Mouse (Mus musculus): ENCODE measurements around the gene Thada. TPM values are rescaled to one million over a fixed set of nuclear protein-coding genes. Genes with fewer than 3 reads are reported as not detected.
"Not testable (repeated sequence)": the region's sequence is repeated elsewhere in the genome, so short reads cannot be mapped to it uniquely, and the experiment has no call there.

Gene Thada
- total RNA-seq, 4 experiments from 2014 or later = 8.1 to 8.9 (median 8.6) TPM

DNA sequence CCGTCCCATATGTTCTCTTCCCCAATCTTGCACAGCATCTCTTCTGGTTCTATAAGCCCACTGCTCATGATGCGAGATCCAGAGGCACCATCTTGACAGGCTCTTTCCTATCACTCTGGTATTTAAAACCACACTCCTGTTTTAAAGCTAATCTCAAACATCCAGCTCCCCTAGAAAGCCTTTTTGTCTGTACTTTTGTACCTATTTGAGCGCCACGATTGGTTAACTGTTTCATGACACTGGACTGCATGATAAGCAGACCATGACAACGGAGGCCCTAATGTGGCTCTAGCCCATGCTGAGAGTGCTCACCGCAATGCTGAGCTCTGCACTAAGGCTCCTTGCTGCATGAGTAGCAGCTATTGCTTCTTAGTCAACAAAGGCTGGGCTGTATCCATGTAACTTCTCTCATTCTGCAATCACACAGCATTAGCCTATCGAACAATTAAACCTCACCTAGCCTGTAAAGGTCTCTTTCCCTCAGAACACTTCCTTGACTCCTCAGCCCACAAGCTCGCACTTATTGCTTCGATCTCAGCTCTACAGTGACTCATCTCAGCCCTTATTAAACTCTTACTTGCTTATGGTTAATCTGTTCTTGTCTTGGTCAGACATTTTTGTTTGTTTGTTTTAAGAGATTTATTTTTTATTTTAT, 203.6 kb downstream of the Thada start:
- DNase-seq (ENCODE audit: low spot score) = no peak

- DNase-seq (ENCODE audit: low spot score) = no peak
Measured at GRCm38 (mm10) chr17:84261010-84261409, 205.0 kb downstream of the Thada start.

DNA sequence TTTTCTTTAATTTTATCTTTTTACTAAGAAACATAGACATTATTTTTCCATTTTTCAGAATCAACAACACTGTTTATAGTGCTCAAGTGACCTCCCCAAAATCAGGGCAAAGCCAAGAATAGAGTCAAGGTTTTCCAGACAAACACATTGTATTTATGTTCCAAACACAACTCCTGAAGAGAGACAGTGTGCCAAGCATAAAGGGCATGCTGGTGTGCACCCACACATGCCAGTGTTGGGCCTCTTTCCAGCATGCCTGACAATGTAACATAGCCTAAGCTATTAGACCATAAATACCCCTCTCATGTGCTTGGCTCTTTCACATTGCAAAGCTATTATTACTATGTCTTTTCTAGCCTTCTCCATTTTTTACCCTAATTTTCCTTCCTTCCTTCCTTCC, 205.8 kb downstream of the Thada start:
- no peak for DNase-seq (ENCODE audit: low spot score)

- DNase-seq (ENCODE audit: low spot score) = no peak
Measured at GRCm38 (mm10) chr17:84258638-84259261, 207.3 kb downstream of the Thada start.

GRCm38 (mm10) chr17:84257927-84258532, 208.0 kb downstream of the Thada start:
- DNase-seq (ENCODE audit: low spot score) = no peak

GRCm38 (mm10) chr17:84256278-84256819, 209.7 kb downstream of the Thada start:
- DNase-seq (ENCODE audit: low spot score) = no peak

DNA sequence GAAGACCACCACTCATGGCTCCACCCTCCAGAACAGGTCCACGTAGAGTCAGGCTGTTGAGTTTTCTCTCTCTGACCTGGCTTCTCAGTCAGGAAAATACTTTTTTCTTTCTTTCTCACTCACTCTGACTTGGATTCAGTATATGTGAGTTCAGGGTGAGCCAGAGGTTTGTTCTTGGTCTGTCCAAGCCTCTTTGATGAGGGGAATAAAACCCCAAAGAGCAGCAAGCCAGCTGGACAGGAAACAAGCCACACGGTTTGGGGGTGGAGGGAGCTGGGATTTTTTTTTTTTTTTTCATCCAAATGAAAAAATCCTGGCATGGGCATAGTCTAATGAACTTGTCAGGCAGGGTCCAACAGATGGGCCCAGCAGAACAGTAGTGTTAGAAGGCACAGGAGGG, 210.2 kb downstream of the Thada start:
- DNase-seq (ENCODE audit: low spot score) = no peak

DNA sequence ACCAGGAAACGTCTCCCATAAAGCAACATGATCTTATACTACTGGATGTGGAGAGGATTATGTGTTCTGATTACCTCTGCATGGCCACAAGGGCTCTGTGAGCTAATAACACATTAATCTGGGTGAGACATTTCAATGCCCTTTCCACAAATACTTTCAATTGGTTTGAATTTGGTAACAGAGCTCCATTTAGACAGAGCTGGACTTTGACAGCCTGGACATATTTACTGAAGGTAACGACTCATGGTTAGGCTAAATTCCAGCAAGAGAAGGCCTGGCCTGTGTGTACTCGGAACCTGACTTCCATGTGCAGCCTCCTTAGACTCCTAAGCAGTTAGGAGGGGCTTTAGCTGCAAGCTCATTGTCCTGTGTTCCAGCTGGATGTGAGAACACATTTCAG, 214.6 kb downstream of the Thada start:
- no peak for DNase-seq (ENCODE audit: low spot score)

DNA sequence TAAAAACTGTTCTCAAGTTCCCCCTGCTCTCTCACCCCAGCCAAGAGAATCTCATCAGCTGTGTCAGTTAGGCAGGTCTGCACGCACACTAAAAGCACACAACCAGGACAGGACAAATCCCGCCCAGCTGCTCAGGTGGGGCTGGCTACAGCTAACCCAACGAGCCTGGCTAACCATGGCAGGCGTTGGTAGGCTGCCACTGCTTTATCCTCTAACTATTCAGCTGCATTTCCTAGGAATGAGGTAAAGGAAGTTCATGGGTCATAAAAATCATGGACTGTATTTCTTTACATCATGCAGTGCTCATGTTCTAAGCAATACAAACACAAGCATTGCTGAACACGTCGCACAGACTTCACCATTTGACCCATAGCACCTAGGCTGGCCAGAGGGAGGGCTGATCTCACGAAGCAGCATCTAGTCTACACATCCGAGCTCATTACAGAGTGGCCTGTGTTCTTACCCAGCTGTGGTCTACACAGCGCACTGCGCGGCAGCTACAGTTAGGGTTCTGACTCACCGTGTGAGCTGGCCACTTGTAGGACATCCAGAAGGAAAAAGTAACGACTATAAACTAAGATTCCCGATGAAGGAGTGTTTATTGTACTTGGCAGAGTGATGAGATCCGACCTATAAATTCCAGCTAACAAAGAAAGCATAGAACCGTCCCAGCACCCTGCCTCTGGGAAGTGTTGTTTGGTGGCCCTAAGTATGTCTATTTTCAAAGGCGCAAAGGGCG, 221.7 kb downstream of the Thada start:
- no peak for DNase-seq (ENCODE audit: low spot score)

DNA sequence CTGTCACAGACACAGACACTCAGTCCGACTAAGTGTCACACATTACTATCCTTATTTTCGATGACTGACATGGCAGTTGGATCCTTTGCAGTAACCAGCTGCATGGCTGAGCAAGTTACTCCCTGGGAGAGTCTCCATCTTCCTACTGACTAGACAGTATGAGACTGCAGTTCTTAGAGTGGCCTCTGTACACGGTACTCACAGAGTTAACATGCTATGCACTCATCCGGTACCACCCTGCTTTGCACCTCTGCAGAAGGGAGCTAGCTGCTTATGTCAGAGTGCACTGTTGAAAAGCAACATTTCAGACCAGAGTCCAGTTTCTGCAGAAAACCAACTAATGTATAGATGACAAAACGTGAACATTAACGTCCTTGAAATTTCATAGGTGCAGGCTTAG, 222.2 kb downstream of the Thada start:
- DNase-seq (ENCODE audit: low spot score) = no peak

DNA sequence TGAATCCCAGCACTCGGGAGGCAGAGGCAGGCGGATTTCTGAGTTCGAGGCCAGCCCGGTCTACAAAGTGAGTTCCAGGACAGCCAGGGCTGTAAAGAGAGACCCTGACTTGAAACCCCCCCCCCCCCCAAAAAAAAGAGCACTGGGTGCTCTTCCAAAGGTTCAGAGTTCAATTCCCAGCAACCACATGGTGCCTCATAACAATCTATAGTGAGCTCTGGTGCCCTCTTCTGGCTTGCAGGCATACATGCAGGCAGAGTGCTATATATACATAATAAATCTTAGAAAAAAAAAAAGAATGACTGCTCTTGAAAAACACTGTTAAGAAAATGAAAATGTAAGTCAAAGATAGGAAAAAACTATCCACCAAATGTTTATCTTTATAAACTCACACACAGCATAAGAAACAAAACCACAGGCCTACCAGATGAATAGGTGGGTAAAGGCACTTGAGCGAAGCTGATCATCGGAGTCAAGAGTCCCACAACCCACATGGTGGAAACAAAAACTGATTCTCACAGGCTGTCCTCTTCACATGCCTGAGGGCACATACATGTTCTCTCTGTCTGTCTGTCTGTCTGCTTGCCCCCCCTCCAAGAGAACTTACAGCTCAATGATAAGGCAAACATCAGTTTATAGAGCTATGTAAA, 224.6 kb downstream of the Thada start:
- no peak for DNase-seq (ENCODE audit: low spot score)

DNA sequence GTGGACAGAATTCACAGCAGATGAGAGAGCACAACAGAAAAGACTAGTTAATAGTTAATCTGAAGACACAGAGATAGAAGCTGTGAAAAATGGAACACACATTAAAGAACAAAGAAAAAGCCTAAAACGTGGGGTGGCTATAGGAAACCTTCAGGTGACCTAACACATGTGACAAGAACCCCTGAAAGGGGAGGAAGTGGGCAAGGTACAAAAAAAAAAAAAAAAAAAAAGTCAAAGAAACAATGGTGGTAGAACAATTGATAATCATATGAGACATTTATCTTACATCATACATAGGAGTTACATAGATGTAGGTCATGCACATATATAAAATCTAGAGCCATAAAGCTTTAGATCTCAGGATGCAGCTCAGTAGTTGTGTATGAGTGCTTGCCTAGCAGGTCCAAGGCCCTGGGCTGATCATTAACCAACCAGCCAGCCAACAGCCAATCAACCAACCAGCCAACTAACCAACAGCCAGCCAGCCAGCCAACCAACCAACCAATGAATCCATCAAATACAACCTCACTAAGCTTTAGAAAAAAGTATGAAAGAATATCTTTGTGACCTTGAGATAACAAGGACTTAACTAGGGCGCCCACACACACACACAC, 226.2 kb downstream of the Thada start:
- DNase-seq (ENCODE audit: low spot score) = no peak

DNA sequence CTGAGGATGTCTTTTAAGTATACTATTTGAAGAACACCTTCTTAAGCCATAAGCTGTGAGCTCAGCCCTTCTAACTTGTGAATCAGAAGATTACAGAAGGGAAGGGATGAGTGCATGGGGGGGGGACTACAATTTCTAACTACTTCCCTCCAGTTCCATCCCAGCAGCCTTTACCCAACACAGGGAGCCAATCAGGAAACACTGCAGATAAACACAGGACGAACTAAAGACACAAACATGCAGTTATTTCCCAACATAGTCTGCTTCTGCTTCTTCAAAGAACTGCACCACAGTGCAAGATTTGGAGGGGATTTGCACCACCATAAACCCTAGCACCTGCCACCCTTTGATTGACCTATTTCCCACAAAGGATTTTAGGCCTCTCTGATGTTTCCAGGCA, 227.8 kb downstream of the Thada start:
- no peak for DNase-seq (ENCODE audit: low spot score)

- peak; percentile 57 for DNase-seq (ENCODE audit: low spot score)
Measured at GRCm38 (mm10) chr17:84236781-84237557, 229.0 kb downstream of the Thada start.

- peak; percentile 20 for DNase-seq (ENCODE audit: low spot score)
Measured at GRCm38 (mm10) chr17:84235399-84235928, 230.5 kb downstream of the Thada start.

DNA sequence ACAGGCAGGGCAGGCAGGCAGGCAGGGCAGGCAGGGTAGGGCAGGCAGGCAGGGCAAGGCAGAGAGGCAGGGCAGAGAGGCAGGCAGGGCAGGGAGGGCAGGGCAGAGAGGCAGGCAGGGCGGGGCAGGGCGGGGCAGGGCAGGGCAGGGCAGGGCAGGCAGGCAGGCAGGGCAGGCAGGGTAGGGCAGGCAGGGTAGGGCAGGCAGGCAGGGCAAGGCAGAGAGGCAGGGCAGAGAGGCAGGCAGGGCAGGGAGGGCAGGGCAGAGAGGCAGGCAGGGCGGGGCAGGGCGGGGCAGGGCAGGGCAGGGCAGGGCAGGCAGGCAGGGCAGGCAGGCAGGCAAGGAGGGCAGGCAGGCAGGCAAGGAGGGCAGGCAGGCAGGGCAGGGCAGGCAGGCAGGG, 231.2 kb downstream of the Thada start:
- not testable (repeated sequence) for DNase-seq (ENCODE audit: low spot score)

DNA sequence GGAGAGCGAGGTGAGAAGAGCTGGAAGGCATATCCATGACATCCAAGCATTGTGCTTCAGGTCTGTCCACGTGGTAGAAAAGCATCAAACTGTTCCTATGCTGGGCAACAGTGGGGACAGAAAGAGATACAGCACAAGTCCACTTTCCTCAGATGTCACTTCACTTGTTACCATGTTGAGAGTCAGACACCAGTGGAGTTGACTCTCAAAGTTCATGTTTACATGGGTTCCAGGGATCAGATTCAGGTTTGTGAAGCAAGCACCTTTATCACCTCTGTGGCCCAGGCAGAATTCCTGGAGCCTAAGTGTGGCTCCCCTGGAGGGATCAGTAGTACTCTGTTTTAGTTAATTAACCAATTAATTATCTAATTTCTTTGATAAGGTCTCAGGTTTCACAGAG, 232.2 kb downstream of the Thada start:
- no peak for DNase-seq (ENCODE audit: low spot score)

- no peak for DNase-seq (ENCODE audit: low spot score)
Measured at GRCm38 (mm10) chr17:84231361-84231760, 234.6 kb downstream of the Thada start.

- no peak for DNase-seq (ENCODE audit: low spot score)
Measured at GRCm38 (mm10) chr17:84228223-84228622, 237.8 kb downstream of the Thada start.

- DNase-seq (ENCODE audit: low spot score) = no peak
Measured at GRCm38 (mm10) chr17:84226681-84227080, 239.3 kb downstream of the Thada start.

Data from heart, adult 8-10 months (tissue).